Mouse (Mus musculus): ENCODE data around the gene Vmn2r121. TPM values are rescaled to one million over a fixed set of nuclear protein-coding genes. Genes with fewer than 3 reads are reported as not detected.

The Vmn2r121 gene
- not detected in 2 replicates for polyA plus RNA-seq (2012; ENCODE audit: insufficient read depth, low replicate concordance)

DNA sequence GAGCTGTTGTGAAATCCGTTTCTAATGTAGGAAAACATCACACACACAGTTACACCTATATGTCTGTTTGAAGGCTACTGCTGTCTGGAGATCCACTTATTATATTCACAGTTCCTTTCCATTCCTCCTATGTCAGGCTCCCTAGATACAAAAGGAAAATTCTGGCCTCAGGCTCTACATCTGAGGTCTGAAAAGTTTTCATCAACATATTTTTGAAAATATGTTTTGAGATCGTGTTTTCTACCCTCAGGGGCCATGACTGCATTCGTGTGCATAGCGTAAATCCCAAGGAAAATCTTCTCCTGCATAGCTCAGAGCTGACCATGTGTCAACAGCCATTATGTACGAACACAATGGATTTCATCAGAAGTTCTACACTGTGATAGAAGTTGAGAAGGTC is at the start of gene Vmn2r121:
TSS of gene Vmn2r121 (minus strand) at position 101 of the 400 bp plus-strand sequence.
- H3K36me3 ChIP-seq (replicated peaks; ENCODE audit: low read length): no peaks in the 10 kb centered on the region
- H3K4me3 ChIP-seq (replicated peaks): no peak within 1 kb of the TSS
- no peaks in the 10 kb centered on the region for H3K9me3 ChIP-seq
- TF ChIP-seq FLI1 (IDR thresholded peaks at IDR 0.05; ENCODE audit: low read length): no peak
- no peak for TF ChIP-seq GATA1 (IDR thresholded peaks at IDR 0.05; ENCODE audit: borderline replicate concordance, low read length)
- no peaks in the 10 kb centered on the region for H3K27me3 ChIP-seq (replicated peaks)
- H3K4me1 ChIP-seq: no peaks in the 10 kb centered on the region
